Mouse (Mus musculus) T-helper 2 cell (primary cell): ENCODE results near the gene Pex10.

ENCODE experiments used
- in situ Hi-C: fragments of 300-600 bp; cut with MboI, MseI; formaldehyde crosslinking; loops from one replicate; pipeline ENCODE4 v1.15.1; 2025; ENCODE audit warnings: high pct_unique_total_duplicates

Pex10 gene

DNA sequence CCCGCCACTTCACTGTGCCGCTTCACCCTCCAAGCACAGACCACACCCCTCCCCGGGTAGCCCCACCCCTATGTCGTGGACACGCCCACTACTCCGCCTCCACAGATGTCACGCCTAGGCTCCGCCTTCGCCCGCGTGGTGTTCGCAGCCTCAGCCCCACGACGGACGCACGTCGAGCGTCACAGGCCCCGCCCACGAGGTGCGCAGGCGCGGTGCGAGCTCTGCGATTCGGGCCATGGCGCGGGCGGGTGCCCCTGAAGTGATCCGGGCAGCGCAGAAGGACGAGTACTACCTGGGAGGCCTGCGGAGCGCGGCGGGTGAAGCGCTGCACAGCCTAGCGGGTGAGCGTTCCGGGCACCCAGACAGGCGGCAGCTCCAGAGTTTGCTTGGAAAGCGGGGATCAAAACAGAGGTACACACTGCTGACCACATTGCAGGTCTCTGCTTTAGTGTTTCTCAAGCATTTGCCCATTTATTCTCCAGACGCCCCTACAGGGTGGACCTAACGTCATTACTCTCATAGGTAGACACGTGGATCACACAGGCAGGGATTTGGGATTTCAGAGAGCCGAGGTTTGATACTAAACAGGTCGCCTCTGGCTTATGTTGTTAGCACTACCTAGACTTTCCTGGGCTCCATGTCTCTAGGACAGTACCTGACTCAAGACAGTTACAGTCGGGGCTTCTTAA lies at the start of gene Pex10:
Gene Pex10, plus strand, starts transcription at position 183 of the 689 bp plus-strand sequence.
- in situ Hi-C loops: loop anchor here (10.0 kb wide), 1 partner anchor 82 kb away; no protein-coding TSS in a partner anchor

DNA sequence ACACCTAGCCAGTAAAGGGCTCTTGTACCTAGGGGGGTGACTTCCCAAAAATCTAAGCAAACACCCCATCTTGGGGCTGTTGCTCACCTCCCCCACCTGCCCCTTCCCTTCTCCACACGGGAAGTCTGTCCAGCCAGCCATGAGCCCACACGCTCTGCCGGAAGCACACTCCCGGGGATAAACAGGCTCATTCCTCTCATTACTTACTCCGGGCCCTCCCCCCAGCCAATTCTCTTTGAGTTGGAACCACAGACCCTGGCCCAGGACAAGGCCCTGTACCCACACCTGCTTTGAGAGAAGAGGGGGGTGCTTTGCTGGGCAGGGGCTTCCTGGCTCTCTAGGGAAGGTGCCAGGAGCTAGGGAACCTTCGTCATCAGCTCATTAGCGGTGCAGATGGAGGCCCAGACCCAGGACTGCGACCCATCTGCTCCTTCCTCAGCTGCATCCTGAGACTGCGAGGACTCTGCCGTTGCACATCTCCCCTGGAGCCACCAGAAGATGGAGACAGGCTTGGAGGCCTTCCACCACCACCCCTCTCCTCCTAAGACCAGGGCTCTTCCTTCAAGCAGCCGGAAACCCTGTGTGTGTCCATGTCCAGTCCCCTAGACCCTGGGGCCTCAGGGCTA lies 49.5 kb upstream of the Pex10 start:
- in situ Hi-C loops: no loop called here

DNA sequence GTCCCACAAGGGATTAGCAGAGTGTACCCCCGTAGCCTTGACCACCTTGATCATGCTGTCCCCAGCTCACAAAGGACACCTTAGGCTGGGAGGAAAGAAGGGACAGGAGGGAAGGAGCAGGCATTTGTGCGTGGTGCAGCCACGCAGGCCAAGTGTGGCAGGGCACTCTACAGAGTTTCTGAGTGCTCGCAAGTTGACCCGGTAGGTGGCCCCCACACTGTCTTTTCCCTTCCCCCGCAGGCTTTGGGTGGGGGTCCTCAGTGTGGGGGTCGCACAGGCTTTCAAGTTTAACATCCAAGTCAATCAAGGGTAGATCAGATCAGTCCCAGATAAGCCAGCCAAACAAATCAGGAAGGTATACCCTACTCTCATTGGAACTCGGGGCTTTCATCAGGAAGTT lies 48.8 kb upstream of the Pex10 start:
- in situ Hi-C loops: no loop called here

GRCm38 (mm10) chr4:155018601-155019335 lies 48.0 kb upstream of the Pex10 start:
- in situ Hi-C loops: no loop called here

DNA sequence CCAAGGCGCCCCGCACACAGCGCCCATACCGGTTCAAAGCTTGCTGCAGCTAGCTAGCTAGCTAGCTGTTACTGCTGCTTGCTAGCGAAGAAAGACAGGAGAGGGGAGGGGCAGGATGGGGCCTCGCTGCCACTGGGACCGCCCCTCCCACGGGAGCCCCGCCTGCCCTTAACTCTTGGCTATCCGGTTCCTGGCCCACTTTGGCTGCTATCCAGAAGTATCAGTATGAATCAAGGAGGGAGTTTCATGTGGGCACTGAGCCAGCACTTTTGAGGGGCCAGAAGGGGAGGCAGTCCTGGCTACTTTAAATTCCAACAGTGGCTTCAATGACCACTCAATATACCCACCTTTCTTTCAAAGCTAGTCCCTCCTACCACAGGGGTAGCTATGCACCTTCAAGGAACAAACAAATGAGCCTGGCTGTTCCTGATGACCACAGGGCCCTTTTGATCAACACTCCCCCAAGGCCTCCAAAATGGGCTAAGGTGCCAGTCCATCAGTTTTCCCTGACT lies 47.4 kb upstream of the Pex10 start:
- in situ Hi-C loops: no loop called here

DNA sequence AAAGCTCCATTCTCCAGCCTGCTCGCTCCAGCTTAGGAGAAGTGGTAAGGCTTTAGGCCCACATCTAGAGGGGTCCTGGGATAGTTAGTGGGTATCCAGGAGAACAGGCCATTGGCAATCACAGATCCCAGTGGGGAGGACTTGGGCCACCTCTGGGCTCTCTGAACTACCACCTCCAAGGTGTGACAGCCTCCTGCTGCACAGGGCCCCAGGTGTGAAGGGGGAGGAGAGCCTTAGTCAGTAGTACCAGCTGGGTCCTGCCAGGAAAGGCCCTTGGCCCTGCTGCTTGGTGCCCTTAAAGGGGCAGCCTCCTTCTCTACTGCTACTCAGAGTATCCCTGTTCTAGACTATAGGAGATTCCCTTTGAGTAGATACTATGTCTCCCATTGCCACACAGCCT lies 46.7 kb upstream of the Pex10 start:
- in situ Hi-C loops: no loop called here

DNA sequence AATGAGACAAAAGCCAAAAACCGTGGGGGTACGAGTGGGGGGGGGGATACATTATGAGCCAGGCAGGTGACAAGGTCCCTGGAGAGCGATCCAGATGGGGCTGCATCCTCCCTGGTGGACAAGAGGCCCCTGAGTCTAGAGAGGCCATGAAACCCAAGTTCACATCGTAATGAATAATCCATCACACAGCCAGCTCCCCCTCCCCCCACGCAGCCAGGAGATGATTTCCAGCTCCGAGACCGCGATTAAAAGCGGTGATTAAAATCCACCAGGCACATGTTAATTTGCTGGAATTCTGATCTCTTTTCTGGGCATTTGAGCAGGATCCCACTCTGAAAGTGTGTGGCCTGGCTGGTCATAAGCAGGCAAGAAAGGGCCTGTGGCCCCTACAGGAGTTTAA lies 46.0 kb upstream of the Pex10 start:
- in situ Hi-C loops: no loop called here

DNA sequence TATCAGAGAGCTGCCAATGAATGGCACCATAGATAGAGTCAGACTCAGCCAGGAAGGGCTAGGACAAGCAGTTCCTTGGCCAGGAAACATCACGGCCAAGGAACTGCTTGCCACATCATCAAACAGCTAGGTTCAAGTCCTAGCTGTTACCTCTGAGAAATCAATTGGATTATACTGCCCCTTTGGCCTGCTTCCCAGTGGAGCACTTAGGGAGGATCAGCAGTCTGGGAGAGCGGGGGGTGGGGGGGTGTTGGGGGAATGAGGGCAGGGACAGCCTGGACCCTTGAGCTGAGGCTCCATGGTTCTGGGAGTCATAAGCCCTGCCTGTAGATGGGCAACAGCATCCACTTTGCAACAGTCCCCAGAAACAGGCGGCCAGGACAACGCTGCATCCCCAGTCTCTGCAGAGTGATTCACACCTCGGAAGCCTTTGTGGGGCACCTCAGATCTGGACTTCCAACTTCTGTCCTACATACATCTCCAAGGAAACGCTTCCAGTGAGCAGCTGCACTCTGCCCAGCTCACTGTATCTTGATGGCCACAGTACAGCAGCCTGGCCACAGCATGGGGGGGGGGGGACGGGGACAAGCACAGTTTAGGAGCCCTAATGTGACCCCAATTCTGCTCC lies 44.5 kb upstream of the Pex10 start:
- in situ Hi-C loops: no loop called here

GRCm38 (mm10) chr4:155024170-155025010 lies 42.4 kb upstream of the Pex10 start:
- in situ Hi-C loops: loop anchor here (25.0 kb wide), 1 partner anchor 537 kb away; no protein-coding TSS in a partner anchor

GRCm38 (mm10) chr4:155033115-155033514 lies 33.7 kb upstream of the Pex10 start:
- in situ Hi-C loops: loop anchor here (25.0 kb wide), 1 partner anchor 546 kb away; no protein-coding TSS in a partner anchor

DNA sequence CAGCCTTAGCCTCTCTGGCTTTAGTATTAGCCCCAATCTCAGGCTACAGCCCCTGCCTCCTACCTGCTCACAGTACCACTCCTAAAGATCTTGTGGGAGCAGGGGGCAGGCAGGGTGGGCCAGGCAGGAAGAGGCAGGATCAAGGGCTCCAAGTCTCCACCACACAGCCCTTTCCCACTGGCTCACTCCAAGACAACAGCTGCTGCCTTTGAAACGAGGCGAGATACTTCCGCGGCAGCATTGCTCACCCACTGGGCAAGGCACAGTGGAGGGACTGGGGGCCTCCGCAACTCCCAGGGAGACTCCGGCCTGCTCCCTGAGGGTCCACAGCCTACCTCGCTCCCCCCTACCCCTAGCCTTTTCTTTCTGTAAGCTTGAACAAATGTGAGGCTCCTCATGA lies 32.6 kb upstream of the Pex10 start:
- in situ Hi-C loops: loop anchor here (25.0 kb wide), 1 partner anchor 547 kb away; no protein-coding TSS in a partner anchor

GRCm38 (mm10) chr4:155034787-155035186 lies 32.0 kb upstream of the Pex10 start:
- in situ Hi-C loops: loop anchor here (25.0 kb wide), 1 partner anchor 547 kb away; no protein-coding TSS in a partner anchor

DNA sequence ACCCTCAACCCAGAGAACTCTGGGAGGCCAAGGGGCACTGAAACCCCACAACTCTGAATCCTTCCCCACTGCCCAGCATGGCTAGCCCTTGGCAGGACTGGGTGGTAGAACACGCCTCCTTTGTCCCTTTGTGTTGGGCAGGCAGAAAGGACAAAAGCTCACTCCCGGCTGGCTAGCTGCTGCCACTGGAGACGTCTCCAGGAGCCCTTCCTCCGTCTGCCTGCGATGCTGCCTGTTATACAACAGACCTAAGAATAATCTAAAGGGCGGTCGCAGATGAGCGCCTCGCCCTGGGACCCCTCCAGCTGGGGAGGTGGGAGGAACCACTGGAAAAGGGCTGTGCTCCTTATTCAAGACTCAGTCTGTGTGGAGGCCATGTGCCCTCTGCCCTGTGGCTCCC lies 26.6 kb upstream of the Pex10 start:
- in situ Hi-C loops: loop anchor here (25.0 kb wide), 1 partner anchor 553 kb away; no protein-coding TSS in a partner anchor

- in situ Hi-C loops: loop anchor here (25.0 kb wide), 1 partner anchor 553 kb away; no protein-coding TSS in a partner anchor
Observed at GRCm38 (mm10) chr4:155040696-155041095, 26.1 kb upstream of the Pex10 start.

DNA sequence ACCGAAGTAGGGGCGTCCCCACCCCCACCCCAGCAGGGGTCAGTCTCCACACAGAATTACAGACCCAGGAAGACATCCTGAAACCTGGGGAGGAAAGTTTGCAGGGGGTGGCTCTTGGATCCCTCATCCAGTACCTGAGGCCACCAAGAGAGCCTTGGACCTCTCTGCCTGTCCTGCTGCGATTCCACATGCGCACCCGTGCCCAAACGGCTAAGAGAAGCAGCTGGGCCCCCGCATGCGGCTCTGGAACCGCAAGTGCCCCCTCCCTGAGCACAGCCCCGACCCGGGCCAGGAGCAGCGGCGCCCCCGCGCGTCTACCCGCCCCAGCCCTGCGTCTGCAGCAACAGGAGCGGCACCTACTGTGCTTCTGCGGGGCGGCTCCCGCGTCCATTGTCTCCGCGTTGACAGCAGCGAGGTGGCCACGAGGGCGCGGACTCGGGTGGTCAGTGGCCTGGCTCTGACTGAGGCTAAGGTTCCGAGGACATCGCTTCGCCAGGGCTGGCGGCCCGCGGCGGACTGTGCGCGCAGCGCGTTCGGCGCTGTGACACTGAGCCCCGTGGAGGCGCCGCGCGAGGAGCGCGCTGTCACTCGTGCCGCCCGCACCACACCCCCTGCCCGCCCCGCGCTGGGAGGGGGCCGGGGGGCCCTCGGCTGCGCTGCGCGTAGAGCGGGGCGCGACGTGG lies 24.1 kb upstream of the Pex10 start:
- in situ Hi-C loops: loop anchor here (25.0 kb wide), 1 partner anchor 555 kb away; no protein-coding TSS in a partner anchor

DNA sequence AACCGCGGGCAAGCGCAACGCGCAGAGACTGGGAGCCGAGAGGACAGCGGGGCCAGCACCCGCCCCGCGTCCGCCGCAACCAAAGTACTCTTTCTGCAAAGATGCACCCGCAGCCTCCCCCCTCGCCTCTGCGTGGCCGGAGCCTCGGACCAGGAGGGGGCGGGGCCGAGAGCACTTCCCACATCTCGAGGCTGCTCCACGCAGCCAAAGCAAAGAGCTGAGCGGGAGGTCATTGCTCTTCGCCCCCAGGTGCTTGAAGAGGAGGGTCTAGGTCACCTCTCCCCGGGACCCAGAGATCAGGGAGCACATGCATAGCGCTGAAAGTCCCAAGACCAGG lies 23.6 kb upstream of the Pex10 start:
- in situ Hi-C loops: loop anchor here (25.0 kb wide), 1 partner anchor 556 kb away; no protein-coding TSS in a partner anchor

GRCm38 (mm10) chr4:155046636-155047035 lies 20.2 kb upstream of the Pex10 start:
- in situ Hi-C loops: loop anchor here (25.0 kb wide), 1 partner anchor 559 kb away; no protein-coding TSS in a partner anchor

DNA sequence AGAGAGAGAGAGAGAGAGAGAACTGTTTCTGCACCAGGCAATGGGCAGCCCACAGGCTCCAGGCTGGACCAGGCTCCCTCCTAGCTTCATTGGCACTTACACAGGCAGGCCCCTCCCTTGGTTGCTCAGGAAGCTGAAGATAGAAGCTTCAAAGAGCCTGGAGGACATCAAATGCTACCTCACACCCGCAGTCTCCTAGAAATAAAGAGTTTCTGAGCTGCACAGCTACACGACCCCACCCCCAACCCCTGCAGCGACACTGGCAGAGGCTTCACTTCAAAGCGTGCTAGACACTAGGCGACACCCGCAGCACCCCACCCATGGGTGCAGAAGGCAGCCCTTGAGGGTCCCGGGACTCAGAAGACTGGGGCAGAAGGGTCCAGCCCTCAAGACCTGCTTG lies 16.7 kb upstream of the Pex10 start:
- in situ Hi-C loops: loop anchor here (5.0 kb wide), 2 partner anchors 48 to 183 kb away; partner anchors contain the start of gene Mmel1

DNA sequence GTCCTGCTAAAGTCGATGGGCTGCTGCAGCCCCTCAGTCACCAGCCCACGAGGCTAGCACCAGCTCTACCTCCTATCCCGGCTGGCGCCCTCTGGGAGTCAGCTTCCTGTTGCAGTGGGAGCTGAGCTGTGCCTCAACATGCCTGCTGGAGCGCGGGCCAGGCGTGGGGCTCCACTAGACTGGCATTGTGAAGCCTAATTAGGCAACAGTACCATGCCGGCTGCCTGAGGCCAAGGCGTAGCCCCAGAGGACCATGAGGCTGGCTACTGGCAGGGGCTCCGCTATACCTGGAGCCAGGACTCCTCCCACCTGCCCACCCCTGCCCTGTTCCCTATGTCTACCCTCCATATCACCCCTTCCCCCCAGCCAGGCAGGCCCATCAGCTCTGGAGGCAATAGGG lies 10.1 kb upstream of the Pex10 start, which contains the start of gene Plch2:
Gene Plch2, minus strand, starts transcription at position 61 of the 400 bp plus-strand sequence.
- in situ Hi-C loops: no loop called here

GRCm38 (mm10) chr4:155058325-155058724 lies 8.5 kb upstream of the Pex10 start:
- in situ Hi-C loops: no loop called here
